8 mouse cellular contexts compared by ENCODE assay signal in the genomic region with DNA sequence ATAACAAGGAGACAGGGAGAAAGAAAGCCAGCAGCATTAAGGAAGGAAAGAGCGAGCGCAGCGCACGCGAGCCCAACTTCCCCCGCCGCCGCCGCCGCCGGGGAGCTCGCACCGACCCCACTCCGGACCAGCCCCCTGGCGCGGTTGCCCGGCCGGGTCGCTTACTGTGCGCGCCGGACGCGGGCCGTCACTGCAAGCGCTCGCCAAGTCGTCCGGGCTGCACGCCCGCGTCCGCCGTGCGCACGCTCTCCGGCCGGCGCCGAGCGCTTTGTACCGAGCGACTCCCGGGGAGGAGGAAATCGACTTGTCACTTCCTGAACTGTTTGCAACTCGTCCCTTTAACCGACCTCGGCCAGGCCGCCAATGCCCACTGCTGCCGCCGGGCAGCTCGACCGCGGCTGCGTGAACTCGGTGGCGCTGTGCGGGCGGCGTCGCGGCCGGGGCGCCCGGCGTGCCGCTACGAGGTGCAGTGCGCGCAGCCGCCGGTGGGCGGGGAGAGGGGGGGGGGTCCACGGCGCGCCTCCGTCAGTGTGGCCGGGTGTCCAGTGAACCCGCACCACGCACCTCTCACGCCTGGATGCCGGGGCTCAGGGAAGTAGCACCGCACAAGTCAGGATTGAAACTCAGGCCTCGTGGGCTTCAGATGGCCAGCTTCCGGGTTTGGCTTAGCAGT. TPM values are rescaled to one million over a fixed set of nuclear protein-coding genes. Genes with fewer than 3 reads are reported as not detected.
DNase-seq lines count a peak whose midpoint lies in the region; ATAC-seq lines count a peak whose summit lies in the region.

A gene (minus strand): TSS at position 471 of the 673 bp plus-strand sequence.

- peak; percentile 54 to 77 for DNase-seq in urinary bladder, adult 18-20 months (ENCODE audit: low spot score in 2 of 2)
- DNase-seq in urinary bladder, postnatal 10 days (ENCODE audit: low spot score): no peak
- DNase-seq in embryo, embryonic 9.5 days (ENCODE audit: extremely low spot score): peak; percentile 79
- DNase-seq in heart, adult 11 months: peak; percentile 99
- DNase-seq in kidney, adult 11 months: peak; percentile 76
- DNase-seq in spleen, postnatal 4 days (ENCODE audit: low spot score in 2 of 2): peak; percentile 64 to 86

- ATAC-seq in limb, embryonic 15.5 days (ENCODE audit: insufficient number of reproducible peaks, low FRiP score, low TSS enrichment, low read depth): peak; percentile 68
- peak; percentile 70 for ATAC-seq in midbrain, embryonic 16.5 days

- peak within 1 kb of the TSS; percentile 95 for H3K27ac ChIP-seq in limb, embryonic 15.5 days
- peak within 1 kb of the TSS; percentile 77 for H3K27ac ChIP-seq in midbrain, embryonic 16.5 days (ENCODE audit: low read length)

- H3K4me2 ChIP-seq in limb, embryonic 15.5 days: peak within 1 kb of the TSS; percentile 89
- peak within 1 kb of the TSS; percentile 96 for H3K4me2 ChIP-seq in midbrain, embryonic 16.5 days (ENCODE audit: low read length)

- under 1% methylated on average over 84 of the region's 85 CpGs for WGBS in limb, embryonic 15.5 days
- WGBS in midbrain, embryonic 16.5 days: under 1% methylated on average over 67 of the region's 85 CpGs

- no peaks in the 10 kb centered on the region for H3K27me3 ChIP-seq in limb, embryonic 15.5 days
- H3K27me3 ChIP-seq in midbrain, embryonic 16.5 days (ENCODE audit: control insufficient read depth, insufficient read depth, low read depth, low read length): no peaks in the 10 kb centered on the region

- H3K36me3 ChIP-seq in limb, embryonic 15.5 days: no peaks in the 10 kb centered on the region
- no peaks in the 10 kb centered on the region for H3K36me3 ChIP-seq in midbrain, embryonic 16.5 days (ENCODE audit: control insufficient read depth, insufficient read depth, low read length)

- no peaks in the 10 kb centered on the region for H3K9me3 ChIP-seq in limb, embryonic 15.5 days
- H3K9me3 ChIP-seq in midbrain, embryonic 16.5 days (replicated peaks; ENCODE audit: control insufficient read depth, low read length, poor library complexity, severe bottlenecking): no peaks in the 10 kb centered on the region

- peaks cover 47% of the 10 kb centered on the region for H3K4me1 ChIP-seq in limb, embryonic 15.5 days
- peaks cover 36% of the 10 kb centered on the region for H3K4me1 ChIP-seq in midbrain, embryonic 16.5 days (ENCODE audit: control insufficient read depth, insufficient read depth, low read length)

- H3K9ac ChIP-seq in limb, embryonic 15.5 days: peak within 1 kb of the TSS; percentile 76
- peak within 1 kb of the TSS; percentile 73 for H3K9ac ChIP-seq in midbrain, embryonic 16.5 days (ENCODE audit: low read depth, low read length)

- peak within 1 kb of the TSS; percentile 78 for H3K4me3 ChIP-seq in limb, embryonic 15.5 days
- H3K4me3 ChIP-seq in midbrain, embryonic 16.5 days (ENCODE audit: low read depth, low read length): peak within 1 kb of the TSS; percentile 67

RNA-seq across cellular contexts. Expression of the gene that starts here (rescaled TPM):
- 18.5 and 20.2 TPM in 2 replicates for polyA plus RNA-seq in limb, embryonic 15.5 days (2015; fragmentation: Nextera tagmentation; extraction: Ambion mirVana)
- 13.2 and 13.6 TPM in 2 replicates for polyA plus RNA-seq in midbrain, embryonic 16.5 days (2015; fragmentation: Nextera tagmentation; extraction: Ambion mirVana)
